Mouse (Mus musculus): ENCODE data around the gene Agbl3. TPM values are rescaled to one million over a fixed set of nuclear protein-coding genes. Genes with fewer than 3 reads are reported as not detected.

The Agbl3 gene
- polyA plus RNA-seq, 1 experiment from 2014 or later = 12.1 TPM

Other genes with a start within 250 kb of the Agbl3 start
- gene Cald1, start 181.9 kb upstream of the Agbl3 start, polyA plus RNA-seq (2015; fragmentation: Nextera tagmentation; extraction: Ambion mirVana) = 59.2 and 102 TPM in 2 replicates
- 1.1 and 2.6 TPM in 2 replicates for gene Tmem140, start 82.7 kb downstream of the Agbl3 start, polyA plus RNA-seq (2015; fragmentation: Nextera tagmentation; extraction: Ambion mirVana)
- 8.8 and 10.6 TPM in 2 replicates for gene Cyren, start 97.6 kb downstream of the Agbl3 start, polyA plus RNA-seq (2015; fragmentation: Nextera tagmentation; extraction: Ambion mirVana)
- gene Wdr91, start 130.4 kb downstream of the Agbl3 start, polyA plus RNA-seq (2015; fragmentation: Nextera tagmentation; extraction: Ambion mirVana) = 13.4 and 15.1 TPM in 2 replicates
- gene Stra8, start 139.7 kb downstream of the Agbl3 start, polyA plus RNA-seq (2015; fragmentation: Nextera tagmentation; extraction: Ambion mirVana) = not detected in 2 replicates
- gene Slc23a4, start 208.0 kb downstream of the Agbl3 start, polyA plus RNA-seq (2015; fragmentation: Nextera tagmentation; extraction: Ambion mirVana) = 0.42 and 2.1 TPM in 2 replicates